Mouse (Mus musculus) left cerebral cortex, adult 8-10 months (tissue): Measurements from ENCODE around the gene Ppp1r21. TPM values are rescaled to one million over a fixed set of nuclear protein-coding genes. Genes with fewer than 3 reads are reported as not detected.
A peak's percentile ranks its signal among the peaks of the same experiment; 100 is the strongest.

ENCODE experiments used
- DNase-seq, 2 experiments: peaks; one replicate each; pipeline ENCODE4 v3.0.0; 2022; ENCODE audit warnings: low spot score in 2 of 2
- total RNA-seq, 4 experiments: library from RNA; stranded (reverse); gene quantifications; 2 replicates each; pipeline ENCODE4 v1.2.4; 2022

Ppp1r21 gene
- total RNA-seq = 10 to 100 TPM; 78.4 to 85.9 (median 82.3) TPM

DNA sequence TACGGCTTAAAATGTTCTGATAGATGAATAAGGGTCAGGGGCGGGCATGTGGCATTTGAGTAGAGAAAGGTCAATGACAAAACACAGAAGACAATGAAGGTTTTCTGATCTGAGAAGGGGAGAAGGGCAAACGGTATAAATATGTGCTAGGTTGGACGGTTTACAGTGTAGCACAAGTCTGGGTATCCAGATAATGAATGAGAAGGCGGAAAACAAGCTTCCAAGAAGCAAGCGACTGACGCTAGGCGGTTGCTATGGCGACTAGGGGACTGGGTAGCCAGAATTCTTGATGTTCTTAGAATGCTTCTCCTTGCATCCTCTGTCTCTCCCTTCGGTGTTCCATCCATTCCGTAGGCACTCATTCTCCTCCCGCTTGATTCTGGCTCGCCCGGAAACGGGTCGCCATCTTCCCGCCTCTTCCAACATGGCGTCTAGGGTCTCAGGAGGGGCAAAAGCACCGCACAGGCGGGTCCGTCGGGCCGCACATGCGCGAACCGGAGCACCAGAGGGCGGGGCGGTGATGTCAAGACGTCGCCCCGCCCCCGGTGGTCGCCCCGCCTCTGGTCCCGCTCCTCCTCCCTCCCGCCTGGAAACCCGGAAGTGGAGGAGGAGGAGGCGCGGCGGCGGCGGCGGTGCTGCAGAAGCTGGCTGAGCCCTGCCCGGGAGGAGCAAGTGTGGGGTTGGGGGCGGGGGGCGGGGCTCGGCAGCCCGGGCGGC lies at the start of gene Ppp1r21:
Ppp1r21 (plus strand) TSS at position 600 of the 717 bp plus-strand sequence.
- DNase-seq = peak; percentile 87 to 98

DNA sequence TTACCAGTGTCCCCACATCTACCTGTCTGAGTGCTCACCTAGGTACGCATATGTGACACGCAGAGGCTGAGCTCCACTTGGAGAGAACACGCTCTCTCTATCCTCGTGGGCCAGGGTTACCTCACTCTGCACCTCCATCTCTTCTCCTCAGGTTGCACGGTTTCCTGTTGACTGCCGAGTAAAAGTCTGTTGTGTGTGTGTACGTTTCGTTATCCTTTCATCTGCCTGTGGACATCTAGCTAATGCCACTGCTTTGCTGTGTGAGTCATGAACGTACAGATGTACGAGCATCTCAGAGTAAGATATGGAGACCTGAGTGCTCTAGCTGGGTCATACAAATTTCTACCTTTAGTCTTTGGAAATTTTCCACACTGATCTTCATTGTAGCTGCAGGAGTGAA lies 49.5 kb upstream of the Ppp1r21 start:
- DNase-seq = no peak

- no peak for DNase-seq
Observed at GRCm38 (mm10) chr17:88481062-88481461, 48.9 kb upstream of the Ppp1r21 start.

DNA sequence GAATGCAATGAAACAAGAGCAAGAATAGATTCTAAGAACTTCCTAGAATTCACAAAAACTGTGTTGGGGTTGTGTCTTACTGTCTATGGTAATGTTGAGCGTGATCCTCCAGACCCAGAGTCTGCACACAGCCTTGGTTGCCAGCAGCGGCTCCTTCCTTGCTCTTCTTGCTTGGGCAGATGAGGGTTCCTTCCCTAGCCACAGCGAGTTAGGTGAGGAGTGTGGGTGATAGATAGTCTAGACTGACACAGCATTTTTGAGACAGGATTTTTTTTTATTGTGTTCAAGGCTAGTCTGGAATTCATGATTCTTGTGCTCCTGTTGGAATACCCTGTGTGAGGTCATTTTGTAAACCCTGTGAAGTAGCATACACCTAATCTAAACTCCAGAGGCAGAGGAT lies 48.3 kb upstream of the Ppp1r21 start:
- DNase-seq = no peak

GRCm38 (mm10) chr17:88484539-88484938 lies 45.4 kb upstream of the Ppp1r21 start:
- DNase-seq = no peak

DNA sequence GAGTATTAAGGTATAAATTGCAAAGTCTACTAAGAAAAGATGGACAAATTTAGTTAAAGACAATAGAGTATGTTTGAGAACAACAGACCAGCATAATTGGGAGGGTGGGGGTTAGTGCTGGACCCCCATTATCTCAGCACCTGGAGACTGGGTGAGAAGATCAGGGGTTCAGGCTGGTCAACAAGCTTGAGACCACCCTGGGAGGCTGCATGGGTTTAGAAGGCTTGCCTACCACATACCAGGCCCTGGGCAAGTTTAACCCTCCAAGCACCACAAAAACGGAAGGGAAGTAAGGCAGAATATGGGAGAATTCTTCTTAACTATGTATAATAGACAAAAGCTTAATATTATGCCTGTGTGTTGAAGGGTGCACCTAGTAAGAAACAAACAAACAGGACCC lies 45.0 kb upstream of the Ppp1r21 start:
- no peak for DNase-seq

DNA sequence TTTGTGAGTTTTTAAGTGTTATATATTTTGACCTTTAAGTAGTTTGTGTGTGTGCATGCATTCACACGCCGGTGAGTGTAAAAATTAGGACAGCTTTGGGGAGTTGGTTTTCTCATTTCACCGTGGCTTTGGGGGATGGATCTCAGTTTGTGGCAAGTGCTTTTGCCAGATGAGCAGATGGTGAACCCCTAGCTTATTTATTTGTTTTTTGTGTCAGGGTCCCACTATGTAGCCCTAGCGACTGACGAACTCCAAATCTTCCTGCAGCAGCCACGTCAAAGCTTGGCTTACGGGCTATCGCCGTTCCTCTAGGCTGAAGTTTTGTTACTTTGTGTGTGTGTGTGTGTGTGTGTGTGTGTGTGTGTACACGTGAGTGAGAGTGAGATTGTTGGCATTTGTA lies 39.4 kb upstream of the Ppp1r21 start:
- no peak for DNase-seq

- DNase-seq = no peak
Observed at GRCm38 (mm10) chr17:88491366-88492106, 38.4 kb upstream of the Ppp1r21 start.

- DNase-seq = no peak
Observed at GRCm38 (mm10) chr17:88492107-88492460, 37.8 kb upstream of the Ppp1r21 start.

DNA sequence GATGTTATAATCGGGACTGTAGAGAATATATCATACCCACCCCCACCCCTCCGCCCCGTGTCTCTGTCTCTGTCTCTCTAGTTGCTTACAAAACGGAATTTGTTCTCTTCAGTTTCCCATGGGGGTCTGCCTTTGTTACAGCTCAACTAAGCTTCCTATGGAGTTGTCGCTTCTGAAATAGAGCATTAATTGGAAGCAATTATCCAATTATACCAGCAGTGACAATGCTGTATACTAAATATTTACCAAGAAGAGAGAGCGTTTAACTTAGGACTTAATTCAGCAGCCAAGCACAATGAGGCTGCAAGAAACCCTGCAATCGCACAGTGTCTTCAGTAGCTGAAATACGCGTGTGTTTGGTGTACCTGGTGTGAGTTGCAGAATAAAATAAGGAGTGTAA lies 36.4 kb upstream of the Ppp1r21 start:
- no peak for DNase-seq

DNA sequence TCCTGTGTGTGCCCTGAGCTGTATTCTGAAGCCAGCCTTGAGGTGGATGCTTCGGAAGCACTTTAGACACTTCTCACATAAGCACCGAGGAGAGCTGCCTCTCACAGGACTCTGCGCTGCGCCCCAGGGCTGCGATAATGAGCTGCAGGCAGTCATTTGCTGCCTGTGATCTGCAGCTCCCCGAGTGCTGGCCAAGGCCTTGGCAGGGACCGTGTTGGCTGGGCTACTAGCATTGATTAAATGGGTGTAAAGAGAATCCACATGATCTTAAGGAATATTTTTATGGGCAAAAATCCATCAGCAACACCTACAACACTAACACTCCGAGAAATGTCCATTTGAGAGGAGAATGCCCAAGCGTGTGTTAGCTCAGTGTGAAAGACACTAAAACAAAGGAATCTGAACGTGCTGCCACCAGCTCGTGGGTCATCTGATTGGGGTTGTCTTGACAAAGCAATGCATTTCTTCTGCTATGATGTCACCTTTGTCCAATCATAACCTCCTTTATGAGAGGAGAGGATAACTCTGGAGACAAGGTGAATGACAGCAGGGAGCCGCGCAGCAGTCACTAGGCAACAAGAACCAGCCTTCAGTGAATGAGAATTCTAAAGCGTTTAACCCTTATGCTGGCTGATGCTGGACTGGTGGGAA lies 35.7 kb upstream of the Ppp1r21 start:
- DNase-seq = peak; percentile 16 to 45

DNA sequence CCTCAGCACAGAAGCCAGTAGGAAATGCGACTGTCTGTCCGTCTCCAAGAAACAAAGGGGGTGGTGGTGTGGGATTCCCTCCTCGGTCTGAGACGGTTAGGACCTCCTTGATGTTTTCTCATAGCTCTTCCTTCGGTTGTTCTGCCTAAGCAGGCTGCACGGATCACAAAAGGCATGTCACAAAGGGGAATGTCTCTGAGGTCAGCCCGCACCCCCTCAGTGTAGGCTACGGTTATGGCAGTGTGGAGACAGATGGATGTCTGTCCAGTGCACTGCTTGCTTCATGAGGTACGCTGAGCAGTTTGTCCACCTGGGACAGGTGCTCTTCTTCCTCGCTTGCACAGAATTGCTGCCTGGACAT lies 35.2 kb upstream of the Ppp1r21 start:
- DNase-seq = no peak

GRCm38 (mm10) chr17:88498090-88498682 lies 31.7 kb upstream of the Ppp1r21 start:
- DNase-seq = no peak

GRCm38 (mm10) chr17:88504056-88504455 lies 25.9 kb upstream of the Ppp1r21 start:
- no peak for DNase-seq

DNA sequence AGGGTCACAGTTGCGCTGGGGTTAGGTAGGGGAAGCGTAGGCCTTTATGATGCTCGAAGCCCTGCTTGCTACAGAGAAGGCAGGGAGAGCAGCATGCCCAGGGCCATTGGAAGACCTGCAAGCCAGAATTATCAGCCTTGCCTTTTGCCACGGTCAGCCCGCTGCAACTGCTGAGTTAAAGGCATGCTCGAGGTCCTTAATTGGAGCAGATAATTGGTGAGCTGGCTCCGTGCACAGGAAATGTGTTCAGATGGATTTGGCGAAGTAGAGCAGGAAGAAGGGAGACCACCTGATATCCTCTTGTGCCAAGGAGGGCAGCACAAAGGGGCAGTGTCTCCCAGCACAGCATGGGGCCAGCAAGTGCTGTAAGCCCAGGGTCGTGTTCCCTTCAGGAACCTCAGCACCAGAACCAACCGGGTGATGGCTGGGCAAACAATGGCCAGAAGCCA lies 24.6 kb upstream of the Ppp1r21 start:
- DNase-seq = peak in 1 of 2 experiments; percentile 47

DNA sequence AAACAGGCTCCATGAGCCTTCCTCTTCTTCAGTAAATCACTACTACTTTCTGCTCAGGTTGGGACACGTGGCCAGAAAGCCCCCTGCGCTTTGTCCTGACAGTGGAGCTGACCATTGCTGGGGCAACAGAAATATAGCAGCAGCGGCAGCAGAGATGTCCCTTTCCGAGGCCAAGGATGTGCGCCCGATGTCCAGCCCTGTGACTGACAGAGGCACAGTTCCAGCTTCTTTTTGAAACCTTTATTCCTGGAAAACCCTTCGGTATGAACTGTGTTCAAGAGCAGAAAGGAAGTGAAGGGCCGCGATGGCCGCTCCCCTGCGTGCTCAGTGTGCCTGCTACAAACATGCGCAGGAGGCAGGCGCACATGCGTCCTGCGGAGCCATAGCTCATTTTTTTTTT lies 24.0 kb upstream of the Ppp1r21 start:
- DNase-seq = no peak

DNA sequence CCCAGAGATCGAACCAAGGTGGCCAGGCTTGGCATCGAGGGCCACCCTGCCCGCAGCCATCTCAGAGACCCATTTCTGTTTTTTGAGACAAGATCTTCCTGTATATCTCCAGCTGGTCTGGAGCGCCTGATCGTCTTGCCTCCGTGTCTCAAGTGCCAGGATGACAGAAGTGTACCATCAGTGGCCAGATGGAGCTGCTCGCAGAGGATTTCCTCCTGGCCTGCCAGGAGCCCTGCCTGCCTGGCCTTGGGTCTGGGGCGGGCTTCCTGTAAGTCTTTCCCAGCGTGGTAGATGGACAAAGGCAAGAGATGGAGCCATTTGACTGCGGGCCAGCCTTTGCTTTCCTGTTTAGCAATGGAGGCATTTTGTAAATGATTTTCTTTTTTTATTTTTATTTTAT lies 22.5 kb upstream of the Ppp1r21 start:
- no peak for DNase-seq

- no peak for DNase-seq
Observed at GRCm38 (mm10) chr17:88508846-88509508, 20.9 kb upstream of the Ppp1r21 start.

DNA sequence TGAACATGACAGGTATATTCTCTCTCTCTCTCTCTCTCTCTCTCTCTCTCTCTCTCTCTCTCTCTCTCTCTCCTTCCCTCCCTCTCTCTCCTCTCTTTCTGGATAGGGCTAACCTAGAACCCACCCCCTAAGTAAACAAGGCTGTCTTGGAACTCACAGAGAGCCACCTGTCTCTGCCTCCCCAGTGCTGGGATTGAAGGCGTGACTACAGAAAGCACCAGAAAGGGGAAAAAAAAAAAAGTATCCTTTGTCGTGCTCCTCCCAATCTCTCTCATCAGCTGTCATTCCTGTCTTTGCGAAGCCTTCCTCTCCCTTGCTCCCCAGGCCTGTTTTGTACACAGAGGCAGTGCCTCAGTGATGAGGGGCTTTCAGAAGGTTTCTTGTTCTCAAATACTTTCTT lies 19.9 kb upstream of the Ppp1r21 start:
- DNase-seq = no peak

DNA sequence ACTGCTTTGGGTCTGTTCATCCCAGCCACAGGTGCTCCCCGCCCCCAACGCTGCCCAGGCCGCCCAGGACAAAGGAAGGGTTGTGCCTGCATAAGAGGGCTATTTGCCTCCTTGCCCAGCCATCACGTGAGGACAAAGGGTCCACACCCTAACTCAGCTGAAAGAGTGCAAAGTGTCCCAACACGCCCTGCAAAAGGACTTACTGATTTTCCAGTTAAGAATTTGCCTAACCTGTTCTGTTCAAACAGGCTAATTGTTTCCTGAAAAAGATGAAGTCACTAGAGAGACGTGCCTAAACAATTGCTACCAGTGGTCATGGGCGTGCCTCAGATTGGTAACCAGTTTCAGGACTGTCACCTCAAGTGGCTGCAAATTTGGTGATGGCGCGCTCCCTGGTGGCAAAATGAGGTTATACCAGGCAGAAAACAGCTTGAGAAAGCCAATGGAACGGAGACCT lies 18.8 kb upstream of the Ppp1r21 start:
- DNase-seq = peak in 1 of 2 experiments; percentile 79

DNA sequence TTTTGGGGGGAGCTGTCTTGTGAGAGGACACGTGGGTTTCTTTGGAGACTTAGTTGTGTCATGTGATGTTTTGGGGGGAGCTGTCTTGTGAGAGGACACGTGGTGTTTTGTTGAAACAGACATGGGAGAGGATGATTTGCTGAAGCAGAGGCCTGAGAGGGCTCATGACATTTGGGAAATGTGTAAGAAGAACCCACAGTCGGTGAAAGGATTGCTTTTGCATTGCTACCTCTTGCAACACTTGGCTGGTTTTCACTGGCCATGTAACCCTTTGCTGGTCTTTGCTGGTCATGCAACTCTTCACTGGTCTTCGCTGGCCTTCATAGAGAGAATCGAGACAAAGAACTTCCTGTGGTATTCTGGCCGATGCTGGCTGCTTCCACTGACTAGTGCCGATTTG lies 13.4 kb upstream of the Ppp1r21 start:
- no peak for DNase-seq
